Mouse (Mus musculus): Measurements from ENCODE around the gene 1110008P14Rik. TPM values are rescaled to one million over a fixed set of nuclear protein-coding genes. Genes with fewer than 3 reads are reported as not detected.

The 1110008P14Rik gene
- total RNA-seq (2021) = 100 to 1,000 TPM; 375 to 446 TPM

DNA sequence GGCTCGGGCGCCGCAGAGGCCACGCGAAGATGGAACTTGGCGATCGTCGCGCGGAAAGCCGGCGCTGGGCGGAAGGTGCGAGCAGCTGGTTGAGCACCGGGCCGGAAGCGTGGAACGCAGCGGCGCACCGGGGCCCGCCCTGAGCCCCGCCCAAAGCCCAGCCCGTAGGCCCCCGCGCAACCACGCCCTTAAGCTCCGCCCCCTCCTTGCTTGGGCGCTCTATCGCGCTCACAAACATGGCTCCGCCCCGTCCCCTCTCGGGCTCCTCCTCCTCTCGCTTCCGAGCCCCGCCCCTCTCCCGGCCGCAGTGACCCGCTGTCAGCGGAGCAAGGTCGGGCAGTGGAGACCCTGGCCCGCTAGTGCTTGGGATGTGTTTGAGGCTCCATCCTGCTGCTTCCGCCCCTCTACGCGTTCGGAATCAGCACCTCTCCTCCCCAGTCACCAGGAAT, at the start of gene 1110008P14Rik:
Gene 1110008P14Rik, minus strand, starts transcription at position 164 of the 449 bp plus-strand sequence.
- peak; percentile 92 to 95 for DNase-seq (ENCODE audit: low spot score in 2 of 2)
- intact Hi-C loops (cut with DNase I) = loop anchor here (1.0 kb wide), 1 partner anchor 18 kb away; no protein-coding TSS in a partner anchor

GRCm38 (mm10) chr2:32430701-32431676, 49.3 kb upstream of the 1110008P14Rik start:
- intact Hi-C loops (cut with DNase I) = loop anchor here (2.0 kb wide), 2 partner anchors 20 to 56 kb away; partner anchors contain the start of genes Naif1 and Slc25a25
- DNase-seq (ENCODE audit: low spot score in 2 of 2) = peak; percentile 87 to 97

- no peak for DNase-seq (ENCODE audit: low spot score in 2 of 2)
- intact Hi-C loops (cut with DNase I) = no loop called here
Observed at GRCm38 (mm10) chr2:32429215-32429891, 47.6 kb upstream of the 1110008P14Rik start.

DNA sequence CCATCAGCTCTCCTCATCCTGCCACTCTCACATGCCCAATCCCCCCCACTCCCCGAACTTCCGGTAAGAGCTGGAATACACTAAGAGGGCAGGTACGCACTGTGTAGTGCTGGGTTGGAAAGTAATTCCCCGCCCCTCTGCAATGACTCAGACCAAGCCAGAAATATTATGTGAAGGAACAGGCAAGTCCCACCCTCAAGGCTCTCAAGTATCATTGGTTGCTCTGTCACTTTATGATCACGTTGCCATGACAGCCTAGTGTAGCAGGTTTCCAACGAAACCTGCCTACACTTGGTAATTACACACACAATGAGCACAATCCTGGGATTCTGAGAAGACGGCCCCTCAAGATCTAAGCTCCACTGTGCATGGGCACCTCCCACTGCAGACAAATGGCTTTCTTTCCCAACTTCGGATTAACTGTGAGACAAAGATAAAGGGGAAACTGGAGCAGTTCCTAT, 46.6 kb upstream of the 1110008P14Rik start:
- peak; percentile 75 to 91 for DNase-seq (ENCODE audit: low spot score in 2 of 2)
- intact Hi-C loops (cut with DNase I) = no loop called here

GRCm38 (mm10) chr2:32427720-32428119, 46.0 kb upstream of the 1110008P14Rik start:
- intact Hi-C loops (cut with DNase I) = no loop called here
- no peak for DNase-seq (ENCODE audit: low spot score in 2 of 2)

DNA sequence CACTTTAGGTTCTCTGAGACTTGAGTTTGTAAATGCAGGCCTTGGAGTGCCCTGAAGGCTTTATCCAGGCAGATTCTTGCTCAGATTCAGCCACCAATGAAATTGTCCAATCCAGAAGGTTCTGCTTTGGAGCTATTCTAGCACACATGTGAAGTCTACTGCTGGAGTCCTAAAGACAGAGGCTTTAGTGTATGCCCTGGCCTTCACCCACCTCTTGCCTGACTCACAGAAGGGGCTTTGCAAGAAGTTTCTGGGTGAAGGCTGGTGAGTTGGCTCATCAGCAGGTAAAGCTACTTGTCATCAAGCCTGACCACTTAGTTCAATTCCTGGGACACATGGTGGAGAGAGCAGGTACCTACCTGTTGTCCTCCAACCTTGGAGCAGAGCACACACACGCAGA, 44.4 kb upstream of the 1110008P14Rik start:
- intact Hi-C loops (cut with DNase I) = no loop called here
- no peak for DNase-seq (ENCODE audit: low spot score in 2 of 2)

GRCm38 (mm10) chr2:32425568-32425967, 43.8 kb upstream of the 1110008P14Rik start:
- intact Hi-C loops (cut with DNase I) = no loop called here
- peak in 1 of 2 experiments; percentile 85 for DNase-seq (ENCODE audit: low spot score in 2 of 2)

GRCm38 (mm10) chr2:32424796-32425195, 43.1 kb upstream of the 1110008P14Rik start:
- intact Hi-C loops (cut with DNase I) = no loop called here
- DNase-seq (ENCODE audit: low spot score in 2 of 2) = no peak

DNA sequence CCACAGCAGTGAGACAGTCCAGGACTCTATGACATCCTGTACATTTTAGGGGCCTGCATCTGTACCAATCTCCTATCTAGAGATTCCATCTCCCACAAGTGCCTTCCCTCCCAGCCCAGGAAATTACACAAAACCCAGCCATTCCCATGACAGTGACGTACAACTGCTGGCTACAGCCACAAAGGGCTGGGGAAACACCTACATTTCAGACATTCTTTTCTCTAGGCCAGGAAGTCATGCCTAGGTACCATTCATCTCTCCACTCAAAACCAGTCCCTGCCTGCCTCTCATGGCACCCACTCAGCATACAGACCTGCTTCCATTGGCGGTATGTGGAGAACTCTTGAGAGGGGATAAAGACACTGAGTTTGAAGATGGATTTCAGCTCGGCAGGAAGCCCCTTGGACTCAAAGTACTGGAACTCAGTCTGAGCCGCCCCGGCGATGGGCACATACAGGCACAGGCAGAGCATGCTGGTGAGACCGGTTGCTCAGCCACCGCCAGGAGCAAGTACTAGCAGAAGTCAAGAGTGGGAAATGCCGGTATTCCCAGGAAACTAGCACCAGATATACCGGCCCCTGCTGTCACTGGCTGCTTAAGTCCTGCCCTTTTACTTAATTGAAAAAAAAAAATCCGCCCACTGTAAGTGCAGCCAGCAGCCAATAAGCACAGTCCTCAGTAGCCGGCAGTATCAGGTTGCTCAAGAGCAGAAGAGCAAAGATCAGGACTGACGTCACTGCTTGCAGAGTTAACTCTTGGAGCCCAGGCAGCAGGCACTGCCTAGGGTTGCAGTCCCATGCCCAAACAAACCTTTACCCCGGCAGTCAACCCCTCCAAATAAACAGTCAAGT, 42.0 kb upstream of the 1110008P14Rik start:
- intact Hi-C loops (cut with DNase I) = no loop called here
- DNase-seq (ENCODE audit: low spot score in 2 of 2) = peak in 1 of 2 experiments; percentile 40

DNA sequence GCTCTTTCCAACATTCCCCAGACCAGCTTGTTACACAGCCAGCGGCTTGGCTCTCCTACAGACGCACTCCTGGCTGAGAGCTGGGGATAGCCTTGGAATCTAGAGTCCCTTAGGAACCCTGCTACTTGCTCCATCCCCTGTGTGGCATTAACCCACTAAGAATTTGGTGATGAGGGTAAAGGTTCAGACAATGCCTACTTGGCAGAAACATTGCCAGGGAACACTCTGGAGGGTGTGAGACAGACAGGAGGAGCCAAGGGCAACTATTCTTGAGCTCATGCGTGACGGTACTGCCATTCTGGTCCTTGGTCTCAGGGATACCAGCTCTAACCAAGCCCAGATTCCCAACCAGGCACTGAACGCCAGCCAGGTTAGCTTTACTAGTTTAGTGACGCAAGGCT, 40.1 kb upstream of the 1110008P14Rik start:
- intact Hi-C loops (cut with DNase I) = no loop called here
- no peak for DNase-seq (ENCODE audit: low spot score in 2 of 2)

- DNase-seq (ENCODE audit: low spot score in 2 of 2) = no peak
- intact Hi-C loops (cut with DNase I) = no loop called here
Observed at GRCm38 (mm10) chr2:32420647-32421046, 38.9 kb upstream of the 1110008P14Rik start.

GRCm38 (mm10) chr2:32420066-32420608, 38.4 kb upstream of the 1110008P14Rik start:
- no peak for DNase-seq (ENCODE audit: low spot score in 2 of 2)
- intact Hi-C loops (cut with DNase I) = no loop called here

DNA sequence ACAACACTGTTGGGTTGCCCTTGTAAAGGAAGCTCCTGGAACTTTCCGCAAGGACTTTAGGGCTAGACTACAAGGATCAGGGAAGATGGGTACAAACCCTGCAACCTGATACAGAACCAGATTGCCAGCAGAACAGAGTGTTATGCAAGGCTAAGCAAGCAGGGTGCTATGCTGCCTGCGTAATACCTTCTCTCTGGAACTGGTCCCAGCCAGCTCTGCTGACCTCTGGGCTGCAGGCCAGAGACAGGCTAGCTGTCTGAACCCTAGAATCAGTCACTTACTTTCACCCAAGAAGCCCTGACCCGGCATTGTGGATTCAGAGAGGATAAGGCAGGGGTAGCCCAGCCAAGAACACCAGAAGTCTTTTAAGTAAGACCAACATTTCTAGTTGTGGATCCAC, 37.6 kb upstream of the 1110008P14Rik start:
- intact Hi-C loops (cut with DNase I) = no loop called here
- no peak for DNase-seq (ENCODE audit: low spot score in 2 of 2)

DNA sequence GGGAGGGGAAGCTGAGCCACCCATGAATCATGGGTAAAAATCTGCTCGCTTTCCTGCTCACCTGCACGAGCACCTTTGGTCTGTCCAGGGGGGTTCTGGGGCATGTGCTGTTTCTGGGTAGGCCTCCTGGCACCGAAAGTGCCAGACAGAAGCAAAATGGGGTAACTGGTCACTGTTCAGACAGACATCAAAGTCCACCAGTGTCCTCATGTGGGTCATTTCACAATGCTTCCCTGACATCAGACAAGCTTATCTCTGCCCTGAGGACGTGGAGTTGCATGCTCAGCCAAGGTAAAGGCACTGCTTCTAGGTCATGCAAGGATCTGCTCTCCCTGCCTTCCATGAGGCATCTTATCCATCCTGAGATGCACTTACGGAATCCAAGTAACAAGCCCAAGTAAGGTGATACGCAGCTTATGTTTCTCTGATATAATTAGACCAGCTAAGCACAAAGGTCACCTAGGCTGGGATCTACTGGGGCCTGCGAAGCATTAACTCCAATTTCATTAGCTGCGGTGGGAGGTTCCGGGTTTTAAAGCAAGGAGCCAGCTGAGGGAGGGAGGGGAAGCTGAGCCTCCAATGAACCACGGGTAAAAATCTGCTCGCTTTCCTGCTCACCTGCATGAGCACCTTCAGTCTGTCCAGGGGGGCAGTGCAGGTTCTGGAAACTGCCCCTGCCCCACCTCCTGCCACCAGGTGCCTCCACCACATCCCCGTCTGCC, 36.9 kb upstream of the 1110008P14Rik start:
- no peak for DNase-seq (ENCODE audit: low spot score in 2 of 2)
- intact Hi-C loops (cut with DNase I) = no loop called here

- intact Hi-C loops (cut with DNase I) = no loop called here
- no peak for DNase-seq (ENCODE audit: low spot score in 2 of 2)
Observed at GRCm38 (mm10) chr2:32417486-32417885, 35.7 kb upstream of the 1110008P14Rik start.

DNA sequence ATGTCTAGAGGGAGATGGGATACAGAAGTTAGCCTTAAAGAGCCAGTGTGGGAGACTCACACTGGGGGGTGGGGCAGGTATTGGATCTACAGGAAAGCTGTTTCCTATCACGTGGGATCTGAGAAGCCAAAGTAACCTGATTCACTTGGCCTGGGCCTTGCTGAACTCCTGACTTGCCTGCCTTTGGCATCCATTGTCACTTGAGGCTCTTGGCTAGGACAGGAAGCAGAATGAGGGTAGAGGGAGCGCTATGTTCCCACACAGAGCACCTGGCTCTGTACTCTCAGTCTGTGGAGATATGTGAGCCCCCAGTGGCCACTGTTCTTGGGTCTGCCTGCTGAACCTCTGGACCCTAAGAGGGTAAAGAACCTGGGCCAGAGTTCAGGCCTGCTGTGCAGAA, 34.8 kb upstream of the 1110008P14Rik start:
- DNase-seq (ENCODE audit: low spot score in 2 of 2) = no peak
- intact Hi-C loops (cut with DNase I) = no loop called here

DNA sequence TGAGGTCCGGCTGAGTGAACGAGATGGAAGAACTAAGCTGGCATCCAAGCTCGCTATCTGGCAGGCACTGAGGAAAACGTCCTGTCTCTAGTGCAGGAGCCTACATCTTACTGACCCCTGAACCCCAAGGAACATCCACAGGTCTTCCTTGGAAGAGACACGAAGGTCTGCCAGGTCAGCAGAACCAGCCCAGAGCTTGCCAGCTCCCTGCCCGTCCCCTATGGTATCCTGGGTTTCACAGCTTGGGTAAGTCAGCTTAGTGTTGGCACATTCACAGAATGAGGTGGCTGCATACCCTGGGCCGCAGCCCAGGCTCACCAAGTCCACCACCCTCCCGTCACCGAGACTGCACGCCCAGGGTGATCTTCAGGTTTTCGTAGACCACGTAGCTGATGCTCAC, 34.1 kb upstream of the 1110008P14Rik start:
- no peak for DNase-seq (ENCODE audit: low spot score in 2 of 2)
- intact Hi-C loops (cut with DNase I) = no loop called here

DNA sequence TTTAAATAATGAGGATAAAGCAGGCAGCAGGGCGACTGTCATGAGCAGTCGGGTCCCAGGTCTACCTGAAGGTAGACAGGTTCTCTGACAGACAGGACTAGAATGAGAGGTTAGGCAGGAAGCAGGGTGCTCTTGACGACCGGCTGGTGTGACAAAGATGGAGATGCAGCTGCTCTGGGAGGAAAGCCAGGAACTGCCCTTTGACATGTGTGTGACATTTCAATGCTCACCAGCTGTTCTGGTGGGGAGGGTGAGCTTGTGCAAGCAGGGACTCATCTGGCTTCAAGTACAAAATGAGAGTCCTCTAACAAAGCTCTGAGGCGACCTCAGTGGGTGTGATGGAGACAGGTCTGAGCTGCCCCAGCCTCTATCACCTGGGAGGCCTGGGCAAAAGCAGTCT, 32.2 kb upstream of the 1110008P14Rik start:
- intact Hi-C loops (cut with DNase I) = no loop called here
- DNase-seq (ENCODE audit: low spot score in 2 of 2) = no peak
